Mouse (Mus musculus) kidney, adult 2 months (tissue): ENCODE data around the gene Itga3.

Source experiments
- CTCF ChIP-seq: fragments of 200-500 bp; conservative IDR thresholded peaks from 2 replicates; pipeline ENCODE4 v1.5.1; 2011; ENCODE audit warnings: low read depth, mild to moderate bottlenecking, control low read depth, low read length, moderate library complexity, mixed read lengths; ENCODE audit not compliant: insufficient read depth, insufficient read length
- POLR2A ChIP-seq: fragments of 200-500 bp; IDR thresholded peaks from one replicate; pipeline ENCODE4 v1.6.1; 2011; ENCODE audit warnings: low read depth, low read length, control low read depth

DNA sequence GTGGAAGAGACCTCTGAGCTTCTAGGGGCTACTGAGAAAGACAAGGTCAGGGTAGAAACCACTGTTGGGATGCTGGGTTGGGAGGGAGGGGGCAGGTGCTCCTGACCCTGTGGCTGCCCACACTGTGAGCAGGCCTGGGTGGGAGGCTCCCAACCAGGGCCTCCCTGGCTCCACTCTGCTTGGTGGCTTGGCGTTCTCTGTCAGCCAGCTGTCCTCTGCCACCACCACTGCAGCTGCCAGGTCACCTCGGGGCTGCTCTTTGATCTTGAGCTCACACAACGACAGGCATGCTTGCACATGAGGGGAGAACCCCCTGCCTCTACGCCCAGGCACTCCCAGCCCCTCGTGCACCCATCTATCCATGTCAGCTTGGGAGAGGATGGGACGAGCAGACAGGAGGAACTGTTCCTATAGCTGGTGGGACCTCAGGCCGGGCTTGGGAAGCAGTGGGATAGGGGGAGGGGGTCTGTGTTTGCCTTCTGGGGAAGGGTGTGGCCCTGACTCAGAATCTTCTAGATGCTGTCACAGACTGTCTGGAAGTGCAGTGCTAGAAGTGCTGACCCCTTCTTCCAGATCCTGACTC, 48.9 kb upstream of the Itga3 start:
- TF ChIP-seq CTCF = no peak
- no peak for TF ChIP-seq POLR2A
